Mouse (Mus musculus): ENCODE data around the gene Actl11. TPM values are rescaled to one million over a fixed set of nuclear protein-coding genes. Genes with fewer than 3 reads are reported as not detected.

Actl11 gene
- polyA plus RNA-seq (2012; rRNA removed), result not detected in 2 replicates

DNA sequence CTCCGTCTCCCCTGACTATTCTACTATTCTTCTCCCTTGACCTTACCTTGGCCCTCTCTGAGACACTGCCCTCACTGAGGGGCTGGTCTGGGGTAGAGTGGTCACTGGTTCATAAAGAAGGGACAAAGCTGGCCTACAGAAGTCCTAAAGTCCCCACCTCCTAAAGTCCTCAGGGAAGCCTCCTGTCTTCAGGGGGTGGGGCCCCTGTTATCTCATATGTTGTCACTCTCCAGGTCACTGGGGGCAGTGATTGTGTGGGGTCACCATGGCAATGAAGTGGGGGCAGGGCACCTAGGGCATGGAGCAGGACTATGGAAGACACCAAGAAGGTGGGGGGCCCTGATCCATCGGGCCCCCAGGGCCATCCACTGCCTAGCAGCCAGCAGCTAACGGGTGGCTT, at the start of gene Actl11:
Gene Actl11, plus strand, starts transcription at position 301 of the 400 bp plus-strand sequence.

DNA sequence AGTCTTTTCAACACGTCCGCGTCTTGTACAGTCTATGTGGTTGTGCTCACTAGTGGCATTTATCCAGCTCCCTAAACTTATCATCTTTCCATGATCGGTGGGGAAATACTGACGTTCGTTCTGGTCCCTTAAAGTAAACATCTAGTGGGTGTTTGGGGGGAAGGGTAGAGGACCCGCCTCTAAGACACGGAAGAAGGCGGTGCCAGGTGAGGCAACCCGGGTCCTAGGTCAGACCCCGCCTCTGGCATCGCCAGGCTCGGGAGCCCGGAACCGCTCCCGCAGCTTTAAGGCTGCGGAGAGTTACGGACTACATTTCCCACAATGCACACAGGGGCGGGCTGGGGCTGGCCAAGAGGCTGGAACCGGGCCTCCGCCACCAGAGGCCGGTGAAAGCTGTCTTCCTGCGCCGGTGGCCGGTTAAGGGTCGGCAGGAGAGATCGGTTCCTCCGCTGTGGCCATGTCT, 40.4 kb upstream of the Actl11 start, which contains the start of gene Mon1a:
Gene Mon1a, plus strand, starts transcription at position 348 of the 463 bp plus-strand sequence.

DNA sequence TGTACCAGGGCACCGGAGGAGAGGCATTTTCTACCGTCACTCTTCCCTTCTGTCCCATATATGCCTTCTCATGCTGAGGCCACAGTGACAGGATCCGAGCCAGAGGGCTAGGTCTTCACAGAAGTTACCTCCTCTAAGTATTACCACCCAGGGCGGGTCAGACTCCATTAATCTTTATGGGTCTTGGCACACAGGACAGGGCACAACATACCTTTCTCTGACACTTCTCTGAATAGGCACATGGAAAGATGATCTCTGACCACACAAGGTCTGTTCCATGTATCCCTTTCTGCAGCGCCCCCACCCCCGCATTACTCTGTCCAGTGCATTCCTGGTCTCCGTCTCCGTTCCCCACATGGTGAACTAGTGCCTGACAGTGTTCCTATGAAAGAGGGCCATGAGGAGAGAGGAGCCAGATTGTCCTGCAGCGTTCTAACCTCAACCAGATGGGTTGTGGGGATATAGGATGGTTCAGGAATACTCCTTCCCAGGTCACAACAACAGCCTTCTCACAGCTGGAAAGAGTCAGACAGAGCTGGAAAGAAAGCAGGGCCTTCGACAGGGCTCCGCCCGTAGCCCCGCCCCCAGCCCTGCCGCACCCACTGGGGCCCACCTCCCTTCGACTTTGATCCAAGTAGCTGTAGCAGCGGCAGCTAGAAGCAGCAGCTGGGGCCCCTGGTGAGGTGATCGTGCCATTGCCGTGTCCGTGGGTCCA, 21.9 kb upstream of the Actl11 start, which contains the start of gene Mst1r:
Gene Mst1r, plus strand, starts transcription at position 622 of the 715 bp plus-strand sequence.

DNA sequence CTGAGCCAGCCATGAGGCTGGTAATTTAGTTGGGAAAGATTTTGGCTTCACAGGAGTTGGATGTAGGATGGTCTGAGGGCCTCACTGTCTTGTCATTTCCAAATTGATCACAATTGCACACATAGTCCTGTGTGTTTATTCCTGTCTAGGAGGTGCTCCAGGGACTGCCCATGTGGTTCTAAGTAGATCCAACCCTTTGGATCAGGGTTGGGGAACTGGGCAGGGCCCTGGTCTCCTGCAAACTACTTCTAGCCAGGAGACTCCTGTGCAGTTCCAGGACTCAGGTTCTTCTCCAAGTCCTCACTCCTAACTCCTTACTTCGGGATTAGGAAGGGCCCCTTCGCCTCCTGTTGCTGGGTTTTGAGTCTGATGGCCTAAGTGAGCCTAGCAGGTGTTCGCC, 7.1 kb downstream of the Actl11 start, which contains the start of gene Camkv:
Gene Camkv, plus strand, starts transcription at position 301 of the 400 bp plus-strand sequence.

DNA sequence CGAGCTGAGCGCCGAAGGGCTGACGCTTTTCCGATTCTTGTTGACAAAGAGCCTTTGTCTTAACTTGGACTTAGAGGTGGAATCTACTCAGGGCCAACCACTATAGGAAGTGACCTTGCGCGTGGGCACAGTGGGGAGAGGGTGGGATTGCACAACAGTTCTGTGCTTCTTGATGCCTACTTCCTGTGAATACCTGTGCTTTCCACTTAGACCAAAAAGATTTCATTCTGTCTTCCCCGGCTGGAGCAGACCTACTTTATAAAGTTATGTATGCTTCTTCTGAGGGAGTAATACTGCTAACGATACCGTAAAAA, 21.6 kb downstream of the Actl11 start, which contains the start of gene Traip:
Gene Traip, plus strand, starts transcription at position 215 of the 314 bp plus-strand sequence.

DNA sequence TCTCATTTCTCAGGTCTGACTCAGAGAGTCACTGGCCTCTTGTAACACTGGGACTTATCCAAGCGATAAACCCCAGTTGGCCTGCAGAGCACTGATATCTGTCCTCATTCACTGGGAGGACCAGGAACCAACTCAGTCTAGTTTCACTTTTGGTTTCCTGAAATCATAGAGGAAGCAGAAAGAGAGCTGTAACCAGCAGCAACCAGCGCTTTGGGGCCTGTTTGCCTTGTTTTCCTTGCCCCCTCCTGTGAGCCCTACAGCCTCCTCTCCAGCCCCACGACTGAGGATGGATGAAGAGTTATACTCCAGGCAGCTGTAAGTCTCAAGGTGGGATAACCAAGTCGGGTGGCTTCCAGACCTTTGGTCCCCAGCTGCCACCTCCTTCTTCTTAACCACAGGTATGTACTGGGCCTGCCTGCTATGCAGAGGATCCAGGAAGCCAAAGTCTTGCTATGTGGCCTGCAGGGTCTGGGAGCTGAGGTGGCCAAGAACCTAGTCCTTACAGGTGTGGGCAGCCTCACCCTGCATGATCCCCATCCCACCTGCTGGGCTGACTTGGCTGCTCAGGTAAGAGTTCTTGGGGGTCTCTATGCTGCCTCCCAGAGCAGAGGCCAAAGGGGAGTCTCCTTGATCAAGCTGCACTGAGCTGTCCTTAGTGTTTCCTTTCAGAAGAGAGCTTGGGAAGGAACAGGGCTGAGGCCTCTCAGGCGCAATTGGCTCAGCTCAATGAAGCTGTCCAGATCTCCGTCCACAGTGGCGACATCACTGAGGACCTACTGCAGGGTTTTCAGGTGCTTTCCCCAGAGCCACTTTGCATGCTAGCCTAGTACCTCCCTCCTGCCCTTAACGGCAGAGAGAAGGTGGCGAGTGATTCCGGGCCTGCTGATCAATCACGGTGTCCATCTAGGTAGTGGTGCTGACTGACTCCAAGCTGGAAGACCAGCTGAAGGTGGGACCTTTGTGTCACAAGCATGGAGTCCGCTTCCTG, 47.4 kb downstream of the Actl11 start, which contains the start of gene Uba7:
Gene Uba7, plus strand, starts transcription at position 107 of the 988 bp plus-strand sequence.

Other genes starting within 250 kb of the Actl11 start
- gene Gnat1, start 248.8 kb upstream of the Actl11 start, polyA plus RNA-seq (2012; rRNA removed), result 0.08 and 0.12 TPM in 2 replicates
- 78.9 and 92.8 TPM in 2 replicates for gene Sema3f, start 218.0 kb upstream of the Actl11 start, polyA plus RNA-seq (2012; rRNA removed)
- gene Rbm5, start 157.5 kb upstream of the Actl11 start, polyA plus RNA-seq (2012; rRNA removed), result 18.1 and 30.1 TPM in 2 replicates
- gene Rbm6, start 55.2 kb upstream of the Actl11 start, polyA plus RNA-seq (2012; rRNA removed), result 4.0 and 5.3 TPM in 2 replicates
- gene Mon1a, start 40.3 kb upstream of the Actl11 start, polyA plus RNA-seq (2012; rRNA removed), result 38.1 and 50.7 TPM in 2 replicates
- gene Mst1r, start 21.6 kb upstream of the Actl11 start, polyA plus RNA-seq (2012; rRNA removed), result 78.7 and 86.7 TPM in 2 replicates
- 0.16 and 0.43 TPM in 2 replicates for gene Camkv, start 7.2 kb downstream of the Actl11 start, polyA plus RNA-seq (2012; rRNA removed)
- gene Traip, start 21.7 kb downstream of the Actl11 start, polyA plus RNA-seq (2012; rRNA removed), result 0.88 and 2.2 TPM in 2 replicates
- gene Uba7, start 47.0 kb downstream of the Actl11 start, polyA plus RNA-seq (2012; rRNA removed), result 24.3 and 29.0 TPM in 2 replicates
- 0.04 TPM in 1 of 2 replicates, not detected in the other for gene Gm20661, start 54.6 kb downstream of the Actl11 start, polyA plus RNA-seq (2012; rRNA removed)
- 8.1 and 8.3 TPM in 2 replicates for gene Inka1, start 57.4 kb downstream of the Actl11 start, polyA plus RNA-seq (2012; rRNA removed)
- gene Cdhr4, start 64.0 kb downstream of the Actl11 start, polyA plus RNA-seq (2012; rRNA removed), result 0.63 and 0.74 TPM in 2 replicates
- gene Gm20662, start 67.9 kb downstream of the Actl11 start, polyA plus RNA-seq (2012; rRNA removed), result 0.10 TPM in 1 of 2 replicates, not detected in the other
- 38.4 and 50.1 TPM in 2 replicates for gene Ip6k1, start 74.0 kb downstream of the Actl11 start, polyA plus RNA-seq (2012; rRNA removed)
- gene Gmppb, start 120.8 kb downstream of the Actl11 start, polyA plus RNA-seq (2012; rRNA removed), result 12.7 and 13.3 TPM in 2 replicates
- 4.8 and 8.3 TPM in 2 replicates for gene Amigo3, start 124.7 kb downstream of the Actl11 start, polyA plus RNA-seq (2012; rRNA removed)
- gene Mst1, start 152.0 kb downstream of the Actl11 start, polyA plus RNA-seq (2012; rRNA removed), result 1.8 and 2.7 TPM in 2 replicates
- 37.7 and 49.7 TPM in 2 replicates for gene Rnf123, start 154.9 kb downstream of the Actl11 start, polyA plus RNA-seq (2012; rRNA removed)
- gene Apeh, start 166.1 kb downstream of the Actl11 start, polyA plus RNA-seq (2012; rRNA removed), result 65.0 and 72.5 TPM in 2 replicates

Data from stomach, adult 2 months (tissue).